Mouse (Mus musculus) splenic B cell, adult 2 months (primary cell): ENCODE data around the gene Crmp1.

Experiments used
- DNase-seq: peaks from one replicate; pipeline ENCODE4 v3.0.0-alpha.2; 2011; ENCODE audit warnings: low read depth, low spot score
- H3K27me3 ChIP-seq: 2 replicates; pipeline ENCODE4 v1.6.1; 2012; ENCODE audit warnings: mild to moderate bottlenecking, low read length, moderate library complexity, mixed read lengths; ENCODE audit not compliant: control insufficient read depth, poor library complexity, insufficient read depth, severe bottlenecking
- H3K36me3 ChIP-seq: 2 replicates; pipeline ENCODE4 v1.6.1; 2012; ENCODE audit warnings: mild to moderate bottlenecking, low read length, moderate library complexity, mixed read lengths; ENCODE audit not compliant: control insufficient read depth, poor library complexity, insufficient read depth, severe bottlenecking

Crmp1 gene

GRCm38 (mm10) chr5:37241651-37242151 lies at the start of gene Crmp1:
Crmp1 (plus strand) TSS chr5:37241940.
- DNase-seq: no peak
- Histone ChIP-seq H3K36me3 (no peaks in the 10 kb centered on the region), H3K27me3 (0 out of 2 replicates have a peak, but pooled peaks cover 2% of the 10 kb centered on the region)

- no peaks in the 10 kb centered on the region for H3K36me3 ChIP-seq
- no peak for DNase-seq
- no peaks in the 10 kb centered on the region for H3K27me3 ChIP-seq
Measured at GRCm38 (mm10) chr5:37196196-37196595, 45.5 kb upstream of the Crmp1 start.

- Histone ChIP-seq H3K27me3 (no peaks in the 10 kb centered on the region), H3K36me3 (no peaks in the 10 kb centered on the region)
- no peak for DNase-seq
Measured at GRCm38 (mm10) chr5:37196666-37197250, 45.0 kb upstream of the Crmp1 start.

- no peaks in the 10 kb centered on the region for H3K36me3 ChIP-seq
- no peak for DNase-seq
- no peaks in the 10 kb centered on the region for H3K27me3 ChIP-seq
Measured at GRCm38 (mm10) chr5:37197423-37197822, 44.3 kb upstream of the Crmp1 start.

GRCm38 (mm10) chr5:37198011-37198688 lies 43.6 kb upstream of the Crmp1 start:
- no peaks in the 10 kb centered on the region for H3K36me3 ChIP-seq
- DNase-seq: no peak
- H3K27me3 ChIP-seq: no peaks in the 10 kb centered on the region

GRCm38 (mm10) chr5:37202285-37202684 lies 39.5 kb upstream of the Crmp1 start:
- Histone ChIP-seq H3K36me3 (no peaks in the 10 kb centered on the region), H3K27me3 (no peaks in the 10 kb centered on the region)

GRCm38 (mm10) chr5:37204886-37205285 lies 36.9 kb upstream of the Crmp1 start:
- H3K27me3 ChIP-seq: no peaks in the 10 kb centered on the region
- no peaks in the 10 kb centered on the region for H3K36me3 ChIP-seq
- DNase-seq: no peak

More at GRCm38 (mm10) chr5:37202285-37202684, 39.5 kb upstream of the Crmp1 start:
- DNase-seq: no peak

- no peak for DNase-seq
- Histone ChIP-seq H3K36me3 (no peaks in the 10 kb centered on the region), H3K27me3 (no peaks in the 10 kb centered on the region)
Measured at GRCm38 (mm10) chr5:37205420-37205819, 36.3 kb upstream of the Crmp1 start.

- no peak for DNase-seq
- H3K36me3 ChIP-seq: no peaks in the 10 kb centered on the region
- no peaks in the 10 kb centered on the region for H3K27me3 ChIP-seq
Measured at GRCm38 (mm10) chr5:37206364-37206763, 35.4 kb upstream of the Crmp1 start.

GRCm38 (mm10) chr5:37212938-37213708 lies 28.6 kb upstream of the Crmp1 start:
- H3K27me3 ChIP-seq: no peaks in the 10 kb centered on the region
- no peak for DNase-seq
- H3K36me3 ChIP-seq: no peaks in the 10 kb centered on the region

GRCm38 (mm10) chr5:37213709-37214103 lies 28.0 kb upstream of the Crmp1 start:
- no peak for DNase-seq
- no peaks in the 10 kb centered on the region for H3K36me3 ChIP-seq
- H3K27me3 ChIP-seq: no peaks in the 10 kb centered on the region

GRCm38 (mm10) chr5:37214614-37215013 lies 27.1 kb upstream of the Crmp1 start:
- Histone ChIP-seq H3K27me3 (no peaks in the 10 kb centered on the region), H3K36me3 (no peaks in the 10 kb centered on the region)
- no peak for DNase-seq

GRCm38 (mm10) chr5:37215276-37215675 lies 26.5 kb upstream of the Crmp1 start:
- Histone ChIP-seq H3K36me3 (no peaks in the 10 kb centered on the region), H3K27me3 (no peaks in the 10 kb centered on the region)
- DNase-seq: no peak

GRCm38 (mm10) chr5:37219615-37220014 lies 22.1 kb upstream of the Crmp1 start:
- 0 out of 2 replicates have a peak, but pooled peaks cover 2% of the 10 kb centered on the region for H3K27me3 ChIP-seq
- no peak for DNase-seq
- no peaks in the 10 kb centered on the region for H3K36me3 ChIP-seq

GRCm38 (mm10) chr5:37220575-37220974 lies 21.2 kb upstream of the Crmp1 start:
- DNase-seq: no peak
- H3K36me3 ChIP-seq: no peaks in the 10 kb centered on the region

More at GRCm38 (mm10) chr5:37220575-37220974, 21.2 kb upstream of the Crmp1 start:
- 0 out of 2 replicates have a peak, but pooled peaks cover 2% of the 10 kb centered on the region for H3K27me3 ChIP-seq
